Mouse (Mus musculus) heart, embryonic 10.5 days (tissue): ENCODE measurements around the gene Olfr13. TPM values are rescaled to one million over a fixed set of nuclear protein-coding genes. Genes with fewer than 3 reads are reported as not detected.
"Not testable (repeated sequence)": the region's sequence is repeated elsewhere in the genome, so short reads cannot be mapped to it uniquely, and the experiment has no call there.

Experiments
- DNase-seq: peaks from one replicate; pipeline ENCODE4 v3.0.0-alpha.2; 2017; ENCODE audit warnings: low spot score
- H3K27ac ChIP-seq: fragments of 300-500 bp; sonication (generic); 2 replicates; pipeline ENCODE4 v1.5.1; 2016; ENCODE audit warnings: mild to moderate bottlenecking
- H3K27me3 ChIP-seq: fragments of 300-500 bp; sonication (generic); 2 replicates; pipeline ENCODE4 v1.6.1; 2016; ENCODE audit warnings: mild to moderate bottlenecking; ENCODE audit not compliant: poor library complexity, insufficient read depth, severe bottlenecking
- H3K36me3 ChIP-seq: fragments of 300-500 bp; sonication (generic); 2 replicates; pipeline ENCODE4 v1.6.1; 2016; ENCODE audit warnings: mild to moderate bottlenecking, moderate library complexity
- H3K4me1 ChIP-seq: fragments of 300-500 bp; sonication (generic); 2 replicates; pipeline ENCODE4 v1.6.1; 2016; ENCODE audit warnings: mild to moderate bottlenecking
- H3K4me3 ChIP-seq: fragments of 300-500 bp; sonication (generic); 2 replicates; pipeline ENCODE4 v1.5.1; 2016; ENCODE audit warnings: mild to moderate bottlenecking, moderate library complexity
- H3K9me3 ChIP-seq: fragments of 300-500 bp; sonication (generic); 2 replicates; pipeline ENCODE4 v1.6.1; 2016; ENCODE audit warnings: mild to moderate bottlenecking, moderate library complexity
- WGBS: fragments of 180-500 bp; shearing (Covaris S2); methylation state at CpG from one replicate; pipeline ENCODE4 v1.1.7; 2016; 5-methylcytosine and 5-hydroxymethylcytosine counted together
- polyA plus RNA-seq: library from polyadenylated mRNA; unstranded; fragments of >200 nt; fragmentation: Nextera tagmentation; extraction: Ambion mirVana; gene quantifications from 2 replicates; pipeline ENCODE4 v1.2.1, GENCODE M21; 2016

Olfr13 gene
- polyA plus RNA-seq, result not detected in 2 replicates

DNA sequence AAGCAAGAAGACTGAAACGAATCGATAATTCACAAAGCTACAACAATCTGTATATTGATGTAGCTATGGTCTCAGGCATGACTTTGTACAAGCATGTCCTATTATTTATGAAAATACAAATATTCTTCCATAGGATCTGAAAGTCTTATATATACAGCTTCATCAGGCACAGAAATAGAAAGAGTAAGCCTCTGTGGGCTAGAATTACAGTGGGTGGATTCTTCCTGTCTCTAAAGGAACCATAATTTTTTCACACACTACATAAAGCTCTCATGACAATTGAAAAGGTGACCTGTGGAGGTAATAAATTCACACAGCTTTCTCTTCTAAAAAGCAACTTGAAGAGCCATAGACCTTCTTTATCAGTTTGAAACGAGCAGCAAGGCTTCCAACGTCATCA is at the start of gene Olfr13:
Gene Olfr13, plus strand, starts transcription at position 301 of the 400 bp plus-strand sequence.
- Histone ChIP-seq H3K4me1 (no peaks in the 10 kb centered on the region), H3K36me3 (no peaks in the 10 kb centered on the region), H3K27me3 (no peaks in the 10 kb centered on the region), H3K27ac (no peak within 1 kb of the TSS), H3K4me3 (no peak within 1 kb of the TSS), H3K9me3 (no peaks in the 10 kb centered on the region)
- DNase-seq, result no peak
- 71% methylated on average over 4 of the region's 4 CpGs for WGBS

DNA sequence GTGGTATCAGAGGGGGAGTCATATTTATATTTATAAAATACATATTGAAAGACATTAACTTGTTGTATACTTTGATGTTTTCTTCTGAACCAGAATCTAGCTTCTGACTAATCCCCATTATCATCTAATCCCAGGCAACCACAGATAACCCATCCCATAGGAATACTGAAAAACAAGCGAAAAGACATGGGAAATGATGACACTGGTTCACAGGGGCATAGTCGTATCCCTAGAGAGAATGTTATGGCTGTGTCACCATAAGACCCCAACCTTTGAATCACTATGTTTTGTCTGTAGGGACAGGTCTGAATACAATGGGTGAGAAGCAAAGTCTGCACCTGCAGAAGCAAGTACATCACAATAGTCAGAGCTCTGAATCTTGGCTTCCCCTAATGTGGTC is 25.7 kb upstream of the Olfr13 start, which contains the start of gene Olfr237-ps1:
Gene Olfr237-ps1, plus strand, starts transcription at position 301 of the 400 bp plus-strand sequence.
- not testable (repeated sequence) for DNase-seq, H3K9me3 ChIP-seq, H3K27me3 ChIP-seq, H3K4me1 ChIP-seq, H3K27ac ChIP-seq, H3K36me3 ChIP-seq, H3K4me3 ChIP-seq
- WGBS, result 77% methylated on average over 2 of the region's 2 CpGs

DNA sequence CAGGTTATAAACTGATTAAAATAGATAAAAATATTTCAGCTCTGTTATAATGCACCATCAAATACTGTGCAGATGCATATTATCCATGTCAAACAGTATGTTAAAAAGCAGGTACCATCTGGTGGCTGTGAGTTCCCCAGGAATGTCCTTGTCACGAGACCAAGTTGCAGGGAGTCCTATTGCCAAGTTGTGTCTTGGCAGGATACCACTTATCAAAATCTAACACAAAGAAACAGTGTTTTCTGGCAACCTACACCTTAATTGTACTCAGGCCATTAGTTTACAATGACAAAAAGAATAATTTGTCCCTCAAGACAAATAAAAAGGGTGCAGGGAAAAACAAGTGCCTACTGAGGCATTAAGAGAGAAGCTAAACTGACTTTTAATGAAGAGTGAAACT is 12.4 kb upstream of the Olfr13 start:
- no peaks in the 10 kb centered on the region for H3K36me3 ChIP-seq
- no peaks in the 10 kb centered on the region for H3K27me3 ChIP-seq
- no peaks in the 10 kb centered on the region for H3K9me3 ChIP-seq
- H3K4me1 ChIP-seq, result no peaks in the 10 kb centered on the region
- WGBS, result 60% methylated on average over 1 of the region's 1 CpGs
- DNase-seq, result no peak
- no peak overlapping the region for H3K27ac ChIP-seq
- no peak overlapping the region for H3K4me3 ChIP-seq

DNA sequence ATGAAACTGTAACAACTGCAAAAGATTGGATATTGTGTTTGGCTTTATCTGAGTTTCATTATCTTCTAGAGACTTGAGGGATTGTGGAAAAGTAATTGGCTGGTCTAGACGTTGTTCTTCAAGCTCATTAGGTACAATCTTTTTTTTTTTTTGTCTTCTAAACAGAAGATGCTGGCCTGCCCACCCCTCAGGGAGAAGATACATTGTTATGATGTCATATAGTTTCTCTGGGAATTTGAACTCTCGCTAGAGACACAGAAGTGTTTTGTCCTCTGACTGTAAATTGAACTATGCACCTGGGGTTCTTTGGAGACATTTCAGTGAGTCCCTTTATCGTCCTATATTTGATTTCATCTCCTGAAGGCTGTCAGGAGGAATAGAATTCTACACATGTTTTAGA is 9.0 kb upstream of the Olfr13 start, which contains the start of gene Olfr437:
Gene Olfr437, plus strand, starts transcription at position 301 of the 400 bp plus-strand sequence.
- Histone ChIP-seq H3K27ac (no peak within 1 kb of the TSS), H3K4me1 (no peaks in the 10 kb centered on the region), H3K27me3 (no peaks in the 10 kb centered on the region), H3K36me3 (no peaks in the 10 kb centered on the region), H3K9me3 (no peaks in the 10 kb centered on the region), H3K4me3 (no peak within 1 kb of the TSS)
- no peak for DNase-seq
- WGBS, result 69% methylated on average over 3 of the region's 3 CpGs

DNA sequence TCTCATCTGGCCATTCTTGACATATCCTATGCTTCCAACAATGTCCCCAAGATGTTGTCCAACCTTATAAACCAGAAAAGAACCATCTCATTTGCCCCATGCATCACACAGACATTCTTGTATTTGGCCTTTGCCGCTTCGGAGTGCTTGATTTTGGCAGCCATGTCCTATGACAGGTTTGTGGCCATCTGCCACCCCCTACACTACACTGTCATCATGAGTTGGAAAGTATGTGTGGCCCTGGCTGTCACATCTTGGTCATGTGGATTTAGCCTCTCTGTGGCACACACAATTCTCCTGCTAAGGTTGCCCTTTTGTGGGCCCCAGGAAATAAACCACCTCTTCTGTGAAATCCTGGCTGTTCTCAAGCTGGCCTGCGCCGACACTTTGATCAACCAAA is 4.7 kb upstream of the Olfr13 start:
- H3K4me1 ChIP-seq, result no peaks in the 10 kb centered on the region
- no peaks in the 10 kb centered on the region for H3K9me3 ChIP-seq
- H3K27me3 ChIP-seq, result no peaks in the 10 kb centered on the region
- H3K4me3 ChIP-seq, result no peak overlapping the region
- DNase-seq, result no peak
- no peaks in the 10 kb centered on the region for H3K36me3 ChIP-seq
- H3K27ac ChIP-seq, result no peak overlapping the region
- WGBS, result 91% methylated on average over 4 of the region's 4 CpGs

DNA sequence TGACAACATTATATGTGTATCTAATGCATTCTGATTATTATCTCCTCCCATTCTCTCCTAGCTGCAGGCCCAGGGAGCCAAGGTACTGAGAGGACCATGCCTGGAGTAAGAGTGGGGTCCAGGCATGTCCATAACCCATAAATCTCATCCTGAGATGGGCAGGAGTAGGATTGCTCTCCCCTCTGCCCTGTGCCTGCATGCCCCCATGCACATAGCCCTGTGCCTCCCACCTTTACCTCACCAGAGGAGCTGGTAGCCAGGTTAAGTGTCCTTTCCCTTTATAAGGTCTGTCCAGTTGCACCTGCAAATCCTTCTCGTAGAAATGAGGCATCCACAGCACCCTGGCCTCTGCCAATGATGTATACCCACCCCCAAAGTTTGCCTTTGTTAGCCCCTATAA is 6.2 kb downstream of the Olfr13 start:
- Histone ChIP-seq H3K9me3 (no peaks in the 10 kb centered on the region), H3K27me3 (no peaks in the 10 kb centered on the region), H3K27ac (no peak overlapping the region), H3K36me3 (no peaks in the 10 kb centered on the region), H3K4me1 (no peaks in the 10 kb centered on the region), H3K4me3 (no peak overlapping the region)
- WGBS, result 84% methylated on average over 1 of the region's 1 CpGs
- DNase-seq, result no peak

DNA sequence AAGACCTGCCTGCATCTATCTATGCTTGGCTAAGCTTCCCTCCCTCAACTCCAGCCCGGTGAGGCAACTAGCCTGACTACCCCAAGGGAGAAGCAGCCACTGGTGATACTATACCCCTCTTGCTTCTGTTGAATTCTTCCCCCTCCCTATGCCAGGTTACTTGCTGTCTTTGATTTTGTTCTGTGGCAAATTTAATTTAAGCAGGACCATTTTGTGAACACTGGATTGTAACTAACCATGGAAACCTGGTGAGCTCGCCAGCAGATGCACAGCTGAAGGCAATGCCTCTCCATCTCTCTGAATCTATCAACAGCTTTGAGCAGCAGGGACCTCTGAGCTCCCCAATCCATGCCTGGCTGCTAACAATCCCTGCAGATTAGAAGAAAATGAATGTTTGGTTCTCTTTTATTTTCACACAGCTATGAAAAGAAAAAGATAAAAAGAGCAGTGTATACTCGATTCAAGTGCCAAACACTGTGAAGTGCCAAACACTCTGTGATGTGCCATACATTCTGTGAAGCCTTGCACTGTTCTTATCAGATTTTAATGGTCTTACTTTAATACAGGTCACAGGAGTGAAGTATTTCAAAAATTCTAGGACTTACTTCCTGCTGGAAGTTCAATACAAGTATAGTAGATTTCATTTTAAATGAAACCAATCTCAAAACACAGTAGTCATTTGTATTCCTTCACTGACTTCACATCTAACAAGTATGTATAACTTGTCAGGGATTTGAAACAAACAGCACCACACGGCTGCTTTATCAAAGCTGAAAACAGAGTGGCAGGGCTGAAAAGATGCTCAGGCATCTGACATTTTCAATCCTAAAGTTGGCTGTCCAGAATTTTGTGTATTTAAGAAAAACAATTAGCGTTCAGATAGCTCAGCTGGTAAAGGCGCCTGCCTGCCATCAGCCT is 6.9 kb downstream of the Olfr13 start:
- H3K4me3 ChIP-seq, result no peak overlapping the region
- H3K4me1 ChIP-seq, result no peaks in the 10 kb centered on the region
- no peaks in the 10 kb centered on the region for H3K36me3 ChIP-seq
- DNase-seq, result no peak
- no peak overlapping the region for H3K27ac ChIP-seq
- whole genome bisulfite sequencing, result 64% methylated on average over 6 of the region's 6 CpGs
- H3K9me3 ChIP-seq, result no peaks in the 10 kb centered on the region
- H3K27me3 ChIP-seq, result no peaks in the 10 kb centered on the region

DNA sequence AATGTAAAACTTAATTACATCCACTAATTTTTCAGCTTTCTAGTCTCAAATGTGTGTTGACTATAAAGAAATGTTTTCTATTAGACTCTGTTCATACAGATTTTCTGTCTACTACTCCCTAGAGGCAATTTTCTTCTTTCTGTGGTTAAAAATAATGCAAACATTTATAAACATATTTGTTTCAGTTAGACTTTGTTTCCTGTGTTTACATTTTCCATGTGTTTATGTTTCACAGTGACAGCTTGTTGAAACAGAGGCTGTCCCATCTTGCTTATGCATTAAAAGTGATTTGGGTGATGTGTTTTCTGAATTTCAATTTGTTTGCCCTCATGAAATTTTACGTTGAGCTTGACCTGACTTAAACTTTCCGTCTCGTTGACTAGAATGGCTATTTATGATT is 19.0 kb downstream of the Olfr13 start:
- Histone ChIP-seq H3K9me3 (no peaks in the 10 kb centered on the region), H3K4me3 (no peak overlapping the region), H3K27me3 (no peaks in the 10 kb centered on the region), H3K36me3 (no peaks in the 10 kb centered on the region), H3K27ac (no peak overlapping the region), H3K4me1 (no peaks in the 10 kb centered on the region)
- no peak for DNase-seq
- WGBS, result 86% methylated on average over 3 of the region's 3 CpGs

DNA sequence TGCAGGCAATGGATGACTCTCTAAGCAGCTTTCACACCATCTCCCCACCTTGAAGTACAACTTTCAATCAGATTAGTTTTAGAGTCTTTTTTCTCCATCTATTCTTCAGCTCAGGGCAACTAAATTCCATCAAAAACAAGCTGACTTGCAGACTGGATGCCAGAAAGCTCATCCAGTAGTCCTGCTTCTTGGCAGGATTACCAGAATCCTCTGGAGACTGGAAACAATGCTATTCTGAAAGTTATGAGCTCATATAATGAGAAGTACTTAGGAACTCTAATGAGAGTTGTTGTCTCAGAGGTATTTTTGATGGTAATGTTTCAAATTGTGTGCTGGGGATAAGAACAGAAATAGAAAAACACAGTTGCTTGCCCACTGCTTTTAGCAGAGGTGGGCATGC is 24.8 kb downstream of the Olfr13 start, which contains the start of gene Olfr435:
Gene Olfr435, plus strand, starts transcription at position 366 of the 400 bp plus-strand sequence.
- H3K4me1 ChIP-seq, result no peaks in the 10 kb centered on the region
- H3K4me3 ChIP-seq, result no peak within 1 kb of the TSS
- H3K27me3 ChIP-seq, result no peaks in the 10 kb centered on the region
- no peak for DNase-seq
- no peak within 1 kb of the TSS for H3K27ac ChIP-seq
- H3K9me3 ChIP-seq, result no peaks in the 10 kb centered on the region
- H3K36me3 ChIP-seq, result no peaks in the 10 kb centered on the region

DNA sequence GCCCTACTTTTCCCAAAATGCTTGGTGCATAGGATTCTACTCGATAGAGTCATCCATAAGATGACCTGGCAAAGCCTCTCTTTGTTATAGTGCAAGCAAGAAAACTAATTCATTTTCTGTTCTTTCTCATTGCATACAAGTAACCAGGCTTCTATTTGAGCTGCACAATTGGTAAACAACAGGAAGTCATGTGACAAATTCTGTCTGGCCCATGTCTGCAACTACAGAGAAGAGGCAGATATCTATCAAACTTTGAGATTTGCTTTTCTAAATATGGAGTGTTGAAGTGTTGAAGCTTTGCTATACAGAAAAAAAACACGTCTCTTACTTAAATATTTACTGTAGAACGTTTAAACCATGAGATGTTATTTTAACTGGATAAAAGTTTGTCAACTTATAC is 26.2 kb downstream of the Olfr13 start:
- H3K27ac ChIP-seq, result no peak overlapping the region
- no peaks in the 10 kb centered on the region for H3K27me3 ChIP-seq
- no peaks in the 10 kb centered on the region for H3K36me3 ChIP-seq
- H3K9me3 ChIP-seq, result no peaks in the 10 kb centered on the region
- WGBS, result 58% methylated on average over 3 of the region's 3 CpGs
- no peak overlapping the region for H3K4me3 ChIP-seq
- no peaks in the 10 kb centered on the region for H3K4me1 ChIP-seq
- no peak for DNase-seq

DNA sequence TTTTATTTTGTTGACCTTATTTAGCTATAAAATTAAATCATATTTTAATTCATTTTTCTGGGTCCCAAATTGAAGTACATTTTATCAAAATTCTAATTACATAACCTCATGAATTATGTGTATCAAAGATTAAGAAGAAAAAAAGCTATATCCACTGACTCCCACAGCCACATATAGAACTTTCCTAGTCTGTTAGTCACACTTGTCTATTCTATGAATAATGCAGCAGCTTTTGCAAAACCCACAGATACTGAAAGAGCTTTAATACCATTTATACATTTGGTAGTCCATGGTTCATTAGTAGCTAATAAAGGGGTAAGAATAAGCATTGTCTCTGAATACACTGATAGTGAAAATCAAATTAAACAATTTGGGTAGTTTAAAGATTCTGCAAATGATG is 30.8 kb downstream of the Olfr13 start:
- Histone ChIP-seq H3K36me3 (no peaks in the 10 kb centered on the region), H3K4me1 (no peaks in the 10 kb centered on the region), H3K9me3 (no peaks in the 10 kb centered on the region), H3K4me3 (no peak overlapping the region), H3K27me3 (no peaks in the 10 kb centered on the region), H3K27ac (no peak overlapping the region)
- DNase-seq, result no peak

DNA sequence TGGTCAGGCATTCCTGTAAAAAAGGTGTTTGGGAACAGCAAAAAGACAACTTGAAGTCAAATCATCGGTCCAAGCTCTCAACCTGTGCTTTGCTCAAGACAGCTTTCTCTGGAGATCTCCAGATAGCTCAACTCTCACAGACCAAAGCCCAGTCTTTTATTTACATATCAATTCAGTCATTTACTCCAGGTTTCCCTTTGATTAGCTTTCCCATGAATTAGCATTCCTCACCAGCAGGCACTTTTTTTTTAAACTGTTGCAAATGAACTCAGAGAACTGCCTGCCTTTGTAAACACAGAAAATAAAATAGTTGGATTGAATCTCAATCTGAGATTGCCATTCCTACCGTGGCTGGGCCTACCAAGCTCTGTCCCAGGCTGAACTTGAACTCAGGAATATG is 33.4 kb downstream of the Olfr13 start:
- WGBS, result 40% methylated on average over 2 of the region's 2 CpGs
- Histone ChIP-seq H3K9me3 (no peaks in the 10 kb centered on the region), H3K36me3 (no peaks in the 10 kb centered on the region), H3K27ac (no peak overlapping the region), H3K27me3 (no peaks in the 10 kb centered on the region), H3K4me1 (no peaks in the 10 kb centered on the region), H3K4me3 (no peak overlapping the region)
- DNase-seq, result no peak

DNA sequence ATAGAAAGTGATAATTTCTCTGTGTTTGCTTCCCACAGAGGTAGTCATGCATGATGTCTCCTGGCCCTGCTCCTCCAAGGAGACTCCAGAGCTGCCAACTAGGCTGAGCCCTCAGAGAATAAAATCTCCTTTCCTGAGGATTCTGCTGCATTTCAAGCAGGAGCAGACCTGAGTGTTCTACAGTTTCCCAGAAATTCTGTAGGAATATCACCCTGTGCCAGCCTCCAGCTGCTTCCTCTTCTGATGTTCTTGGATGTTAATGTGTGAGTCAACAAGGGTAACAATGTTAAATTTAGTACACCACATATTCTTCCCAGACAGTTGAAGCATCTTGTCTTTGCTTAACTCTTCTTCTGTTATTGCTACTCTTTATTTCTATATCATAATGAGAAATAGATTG is 40.9 kb downstream of the Olfr13 start, which contains the start of gene Olfr434:
Gene Olfr434, plus strand, starts transcription at position 149 of the 400 bp plus-strand sequence.
- H3K9me3 ChIP-seq, H3K27me3 ChIP-seq, DNase-seq, H3K4me3 ChIP-seq, H3K4me1 ChIP-seq, H3K36me3 ChIP-seq, H3K27ac ChIP-seq: not testable (repeated sequence)
